Mouse (Mus musculus): ENCODE measurements around the gene Klhl26. TPM values are rescaled to one million over a fixed set of nuclear protein-coding genes. Genes with fewer than 3 reads are reported as not detected.
"Not testable (repeated sequence)": the region's sequence is repeated elsewhere in the genome, so short reads cannot be mapped to it uniquely, and the experiment has no call there.

Gene Klhl26
- polyA plus RNA-seq, 1 experiment from 2014 or later = 9.3 TPM

GRCm38 (mm10) chr8:70513441-70513840 lies 36.7 kb upstream of the Klhl26 start:
- H3K36me3 ChIP-seq (ENCODE audit: control insufficient read depth, insufficient read depth) = peaks cover 34% of the 10 kb centered on the region; the same call in 1 of the 2 replicates
- no peak overlapping the region for H3K9ac ChIP-seq (ENCODE audit: low read depth, low read length)
- H3K27ac ChIP-seq (ENCODE audit: low read depth, low read length) = no peak overlapping the region
- no peaks in the 10 kb centered on the region; the same call in 1 of the 2 replicates for H3K4me1 ChIP-seq (replicated peaks; ENCODE audit: control insufficient read depth, insufficient read depth, low read length)
- no peak for TF ChIP-seq CTCF (IDR thresholded peaks at IDR 0.05; ENCODE audit: low read depth)
- H3K9me3 ChIP-seq (ENCODE audit: control insufficient read depth) = no peaks in the 10 kb centered on the region
- WGBS = 62% methylated on average over 2 of the region's 2 CpGs
- H3K4me3 ChIP-seq (ENCODE audit: low read depth, low read length) = no peak overlapping the region
- no peaks in the 10 kb centered on the region for H3K27me3 ChIP-seq (replicated peaks; ENCODE audit: control insufficient read depth, insufficient read depth, low read length)
- ATAC-seq = no peak
- no peak overlapping the region for H3K4me2 ChIP-seq (replicated peaks; ENCODE audit: low read depth)

DNA sequence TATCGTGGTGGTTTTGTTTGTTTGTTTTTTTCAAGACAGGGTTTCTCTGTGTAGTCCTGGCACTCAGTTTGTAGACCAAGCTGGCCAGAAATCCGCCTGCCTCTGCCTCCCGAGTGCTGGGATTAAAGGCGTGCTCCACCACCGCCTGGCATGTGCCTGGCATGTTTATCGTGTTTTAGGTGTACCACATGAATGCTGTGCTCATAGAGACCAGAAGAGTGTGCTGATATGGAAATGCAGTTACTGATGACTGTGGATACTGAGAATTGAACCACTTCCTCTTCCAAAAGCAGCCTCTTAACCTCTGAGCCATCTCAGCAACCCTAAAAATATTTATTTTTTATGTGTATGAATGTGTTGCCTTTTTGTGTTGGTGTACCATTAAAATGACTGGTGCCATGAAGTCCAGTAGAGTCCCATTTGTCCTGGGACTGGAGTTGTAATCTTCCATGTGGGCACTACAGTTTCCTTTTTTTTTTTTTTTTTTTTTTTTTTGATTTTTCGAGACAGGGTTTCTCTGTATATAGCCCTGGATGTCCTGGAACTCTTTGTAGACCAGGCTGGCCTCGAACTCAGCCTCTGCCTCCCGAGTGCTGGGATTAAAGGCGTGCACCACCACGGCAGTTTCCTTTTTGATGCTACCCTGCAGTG lies 35.6 kb upstream of the Klhl26 start:
- no peak for TF ChIP-seq CTCF (IDR thresholded peaks at IDR 0.05; ENCODE audit: low read depth)
- Histone ChIP-seq H3K27me3 (replicated peaks; ENCODE audit: control insufficient read depth, insufficient read depth, low read length) (no peaks in the 10 kb centered on the region), H3K36me3 (ENCODE audit: control insufficient read depth, insufficient read depth) (peaks cover 34% of the 10 kb centered on the region; the same call in 1 of the 2 replicates), H3K9ac (ENCODE audit: low read depth, low read length) (no peak overlapping the region), H3K9me3 (ENCODE audit: control insufficient read depth) (no peaks in the 10 kb centered on the region), H3K4me2 (replicated peaks; ENCODE audit: low read depth) (no peak overlapping the region), H3K4me3 (ENCODE audit: low read depth, low read length) (no peak overlapping the region), H3K4me1 (replicated peaks; ENCODE audit: control insufficient read depth, insufficient read depth, low read length) (no peaks in the 10 kb centered on the region; the same call in 1 of the 2 replicates), H3K27ac (ENCODE audit: low read depth, low read length) (no peak overlapping the region)
- no peak for ATAC-seq
- 90% methylated on average over 11 of the region's 11 CpGs for WGBS

DNA sequence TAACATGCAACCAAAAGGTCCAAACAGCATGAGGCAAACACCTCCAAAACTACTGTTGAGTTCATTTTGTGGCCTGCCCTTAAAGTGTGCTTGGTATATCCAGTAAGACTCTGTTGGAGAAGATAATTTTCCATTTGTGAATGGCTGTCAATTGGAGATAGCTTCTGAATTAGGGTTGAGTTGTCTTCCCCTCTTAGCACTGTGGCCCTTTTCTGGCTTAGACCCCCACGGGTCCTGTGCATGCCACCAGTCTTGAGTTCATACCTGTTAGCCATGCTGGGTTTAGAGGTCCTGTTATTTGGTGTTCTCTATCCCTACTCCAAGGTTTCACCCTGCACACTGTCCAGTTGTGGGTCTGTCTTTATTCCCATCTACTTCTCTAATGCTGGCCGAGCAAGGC lies 35.0 kb upstream of the Klhl26 start:
- Histone ChIP-seq H3K9me3 (ENCODE audit: control insufficient read depth) (no peaks in the 10 kb centered on the region), H3K4me1 (replicated peaks; ENCODE audit: control insufficient read depth, insufficient read depth, low read length) (no peaks in the 10 kb centered on the region; the same call in 1 of the 2 replicates), H3K27ac (ENCODE audit: low read depth, low read length) (no peak overlapping the region), H3K27me3 (replicated peaks; ENCODE audit: control insufficient read depth, insufficient read depth, low read length) (no peaks in the 10 kb centered on the region), H3K4me3 (ENCODE audit: low read depth, low read length) (no peak overlapping the region), H3K36me3 (ENCODE audit: control insufficient read depth, insufficient read depth) (peaks cover 41% of the 10 kb centered on the region; the same call in 1 of the 2 replicates), H3K4me2 (replicated peaks; ENCODE audit: low read depth) (no peak overlapping the region), H3K9ac (ENCODE audit: low read depth, low read length) (no peak overlapping the region)
- ATAC-seq = no peak
- 89% methylated on average over 2 of the region's 2 CpGs for WGBS
- TF ChIP-seq CTCF (IDR thresholded peaks at IDR 0.05; ENCODE audit: low read depth) = no peak

DNA sequence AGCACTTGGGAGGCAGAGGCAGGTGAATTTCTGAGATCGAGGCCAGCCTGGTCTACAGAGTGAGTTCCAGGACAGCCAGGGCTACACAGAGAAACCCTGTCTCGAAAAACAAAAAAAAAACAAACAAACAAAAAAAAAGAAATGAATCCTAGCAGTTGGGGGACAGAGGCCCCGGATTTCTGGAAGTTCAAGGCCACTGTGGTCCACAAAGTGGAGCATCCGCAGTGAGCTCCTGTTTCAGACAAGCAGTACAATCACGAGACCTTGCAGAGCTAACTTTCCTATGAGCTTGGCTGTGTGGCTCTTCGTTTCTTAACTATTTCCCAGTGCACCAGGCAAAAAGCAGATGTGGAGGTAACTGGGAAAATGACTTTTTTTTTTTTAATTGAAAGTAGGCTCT lies 34.4 kb upstream of the Klhl26 start:
- not testable (repeated sequence) for H3K27me3 ChIP-seq (replicated peaks; ENCODE audit: control insufficient read depth, insufficient read depth, low read length); H3K9me3 ChIP-seq (ENCODE audit: control insufficient read depth); H3K9ac ChIP-seq (ENCODE audit: low read depth, low read length); ATAC-seq; H3K4me1 ChIP-seq (replicated peaks; ENCODE audit: control insufficient read depth, insufficient read depth, low read length)
- Histone ChIP-seq H3K4me3 (ENCODE audit: low read depth, low read length) (peak overlapping the region; percentile 86), H3K36me3 (ENCODE audit: control insufficient read depth, insufficient read depth) (peaks cover 39% of the 10 kb centered on the region; the same call in 1 of the 2 replicates), H3K4me2 (replicated peaks; ENCODE audit: low read depth) (peak overlapping the region; percentile 84), H3K27ac (ENCODE audit: low read depth, low read length) (peak overlapping the region; percentile 92; the same call in 1 of the 2 replicates)
- 64% methylated on average over 6 of the region's 6 CpGs for WGBS

GRCm38 (mm10) chr8:70510228-70510915 lies 33.6 kb upstream of the Klhl26 start, which contains the start of gene Uba52:
Gene Uba52, minus strand, starts transcription at chr8:70510801.
- Histone ChIP-seq H3K4me2 (replicated peaks; ENCODE audit: low read depth) (peak within 1 kb of the TSS; percentile 84), H3K36me3 (ENCODE audit: control insufficient read depth, insufficient read depth) (peaks cover 33% of the 10 kb centered on the region; the same call in 1 of the 2 replicates), H3K4me3 (ENCODE audit: low read depth, low read length) (peak within 1 kb of the TSS; percentile 86), H3K9ac (ENCODE audit: low read depth, low read length) (peak within 1 kb of the TSS; percentile 85), H3K9me3 (ENCODE audit: control insufficient read depth) (no peaks in the 10 kb centered on the region), H3K4me1 (replicated peaks; ENCODE audit: control insufficient read depth, insufficient read depth, low read length) (no peaks in the 10 kb centered on the region; the same call in none of the 2 replicates), H3K27ac (ENCODE audit: low read depth, low read length) (peak within 1 kb of the TSS; percentile 92), H3K27me3 (replicated peaks; ENCODE audit: control insufficient read depth, insufficient read depth, low read length) (no peaks in the 10 kb centered on the region)
- ATAC-seq = peak; percentile 84
- 1% methylated on average over 74 of the region's 74 CpGs for WGBS
- 0 out of 2 replicates have a peak, but pooled peaks have one; percentile 4 for TF ChIP-seq CTCF (IDR thresholded peaks at IDR 0.05; ENCODE audit: low read depth)

- no peaks in the 10 kb centered on the region; the same call in none of the 2 replicates for H3K4me1 ChIP-seq (replicated peaks; ENCODE audit: control insufficient read depth, insufficient read depth, low read length)
- H3K36me3 ChIP-seq (ENCODE audit: control insufficient read depth, insufficient read depth) = peaks cover 29% of the 10 kb centered on the region; the same call in 1 of the 2 replicates
- peak overlapping the region; percentile 86 for H3K4me3 ChIP-seq (ENCODE audit: low read depth, low read length)
- no peaks in the 10 kb centered on the region for H3K27me3 ChIP-seq (replicated peaks; ENCODE audit: control insufficient read depth, insufficient read depth, low read length)
- TF ChIP-seq CTCF (IDR thresholded peaks at IDR 0.05; ENCODE audit: low read depth) = no peak
- H3K9ac ChIP-seq (ENCODE audit: low read depth, low read length) = peak overlapping the region; percentile 85
- peak overlapping the region; percentile 92 for H3K27ac ChIP-seq (ENCODE audit: low read depth, low read length)
- H3K9me3 ChIP-seq (ENCODE audit: control insufficient read depth) = no peaks in the 10 kb centered on the region
- peak overlapping the region; percentile 84 for H3K4me2 ChIP-seq (replicated peaks; ENCODE audit: low read depth)
- ATAC-seq = no peak
- WGBS = 6% methylated on average over 25 of the region's 25 CpGs
Measured at GRCm38 (mm10) chr8:70509281-70509952, 32.6 kb upstream of the Klhl26 start.
